Mouse (Mus musculus) lung, postnatal 25 days (tissue): ENCODE measurements around the gene Fosl1.

Experiments
- DNase-seq: peaks from one replicate; pipeline ENCODE4 v3.0.0; 2022; ENCODE audit warnings: low spot score

The Fosl1 gene

DNA sequence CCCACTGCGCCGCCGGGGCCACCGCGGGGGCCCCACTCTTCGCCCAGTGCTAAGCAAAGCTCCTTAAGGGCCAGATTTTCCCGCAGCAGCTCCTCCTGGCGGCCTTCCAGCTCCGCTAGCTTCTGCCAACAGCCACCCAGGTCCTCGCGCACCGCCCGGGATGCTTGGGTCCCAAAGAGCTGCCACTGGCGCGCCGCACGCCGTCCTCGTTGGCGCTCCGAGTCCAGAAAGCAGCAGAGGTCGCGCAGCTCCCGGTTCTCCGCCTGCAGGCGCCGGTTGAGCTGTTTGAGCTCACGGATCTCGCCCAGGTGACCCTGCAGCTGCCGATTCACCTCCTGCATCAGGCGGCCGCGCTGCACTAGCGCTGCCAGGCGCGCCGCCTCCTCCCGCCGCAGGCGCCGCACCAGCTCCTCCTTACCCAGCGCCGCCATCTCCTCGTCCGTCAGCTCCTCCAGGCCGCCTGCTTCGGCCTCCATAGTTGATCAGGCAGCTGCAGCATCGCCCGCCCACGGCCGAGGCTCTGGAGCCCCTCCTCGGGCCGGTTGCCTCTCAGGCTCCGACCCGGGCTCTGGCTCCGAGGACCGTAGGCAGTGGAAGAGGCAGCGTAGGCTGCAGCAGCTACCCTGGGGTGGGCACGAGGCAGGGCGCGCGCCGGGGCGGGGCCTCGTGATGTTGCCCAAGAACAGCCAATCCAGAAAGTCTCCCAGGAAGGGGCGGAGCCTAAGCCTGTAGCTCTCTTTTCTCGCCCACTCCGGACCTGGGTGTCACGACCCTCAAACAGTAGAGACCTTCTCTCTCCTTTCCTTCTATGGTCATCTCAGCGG lies 9.8 kb downstream of the Fosl1 start:
- peak; percentile 96 for DNase-seq

GRCm38 (mm10) chr19:5457746-5458442 lies 10.5 kb downstream of the Fosl1 start, which contains the start of gene Ccdc85b:
Ccdc85b (minus strand) TSS chr19:5457894.
- no peak for DNase-seq

DNA sequence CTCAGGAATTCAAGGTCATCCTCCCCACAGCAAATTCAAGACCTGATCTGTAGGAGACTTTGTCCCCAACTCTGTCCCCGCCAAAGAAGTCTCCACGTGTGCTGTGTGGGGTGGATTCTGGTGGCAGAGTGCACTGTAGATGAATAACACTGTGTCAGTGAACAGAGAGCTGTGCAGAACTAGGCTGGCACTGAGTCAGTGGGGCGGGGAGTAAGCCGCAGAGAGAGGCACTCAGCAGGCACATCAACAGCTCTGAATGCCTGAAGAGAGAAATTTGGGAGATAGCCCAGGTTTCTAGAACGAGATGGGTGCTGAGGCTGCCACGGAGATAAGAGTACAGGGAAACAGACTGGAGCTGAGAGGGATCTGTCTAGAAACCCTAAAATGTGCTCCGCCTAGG lies 11.7 kb downstream of the Fosl1 start:
- no peak for DNase-seq

GRCm38 (mm10) chr19:5459896-5460295 lies 12.5 kb downstream of the Fosl1 start:
- DNase-seq: no peak

GRCm38 (mm10) chr19:5460465-5460911 lies 13.1 kb downstream of the Fosl1 start, which contains the start of gene Fibp:
Fibp (plus strand) TSS chr19:5460615.
- peak; percentile 88 for DNase-seq

GRCm38 (mm10) chr19:5461411-5461810 lies 14.1 kb downstream of the Fosl1 start:
- no peak for DNase-seq

- DNase-seq: no peak
These were observed 15.9 kb downstream of the Fosl1 start for GRCm38 (mm10) chr19:5463212-5463611.

- peak; percentile 62 for DNase-seq
These were observed 16.6 kb downstream of the Fosl1 start for GRCm38 (mm10) chr19:5463791-5464562.

- DNase-seq: no peak
These were observed 17.7 kb downstream of the Fosl1 start for GRCm38 (mm10) chr19:5465037-5465436.

GRCm38 (mm10) chr19:5466916-5467500 lies 19.7 kb downstream of the Fosl1 start:
- no peak for DNase-seq

DNA sequence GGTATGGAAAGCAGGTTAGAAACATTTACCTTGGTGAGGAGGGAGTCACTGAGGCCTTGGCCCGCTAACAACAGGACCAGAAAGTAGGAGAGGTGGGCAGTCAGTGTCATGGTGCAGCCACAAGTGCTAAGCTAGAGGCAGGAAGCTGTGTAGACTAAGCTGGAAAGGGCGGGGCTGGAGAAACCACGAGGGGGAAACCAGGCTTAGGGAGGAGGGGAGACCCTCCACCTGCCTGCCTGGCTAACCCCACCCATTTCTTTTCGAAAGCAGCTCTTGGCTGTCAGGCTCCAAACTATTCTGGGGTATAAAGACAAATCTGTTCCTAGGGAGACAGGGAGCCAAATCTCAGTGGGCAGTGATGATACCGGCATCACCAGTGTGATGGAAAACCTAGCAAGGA lies 21.0 kb downstream of the Fosl1 start, which contains the start of gene Ctsw:
Ctsw (minus strand) TSS at position 134 of the 400 bp plus-strand sequence.
- DNase-seq: no peak

DNA sequence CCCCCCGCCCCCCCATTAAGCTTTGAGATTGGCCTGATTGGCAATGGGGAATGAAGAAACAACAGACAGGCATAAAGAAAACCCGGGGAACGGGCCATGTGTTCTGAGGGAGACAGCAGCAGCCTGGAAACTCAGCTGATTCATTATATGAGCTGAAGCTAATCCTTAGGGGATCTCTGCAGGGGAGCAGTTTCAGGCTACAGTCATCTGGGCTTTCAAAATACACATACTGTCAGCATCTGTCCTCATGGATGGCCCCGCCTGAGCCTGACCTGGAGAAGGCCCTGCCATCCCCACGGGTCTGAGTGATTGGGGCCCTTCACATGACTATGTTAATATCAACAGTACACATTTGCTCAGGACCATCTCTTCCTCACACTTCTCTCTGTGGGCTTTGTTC lies 24.5 kb downstream of the Fosl1 start:
- no peak for DNase-seq

- no peak for DNase-seq
These were observed 25.5 kb downstream of the Fosl1 start for GRCm38 (mm10) chr19:5472857-5473256.

GRCm38 (mm10) chr19:5473720-5474119 lies 26.4 kb downstream of the Fosl1 start, which contains the start of gene Efemp2:
Efemp2 (plus strand) TSS chr19:5473954.
- DNase-seq: peak; percentile 92

DNA sequence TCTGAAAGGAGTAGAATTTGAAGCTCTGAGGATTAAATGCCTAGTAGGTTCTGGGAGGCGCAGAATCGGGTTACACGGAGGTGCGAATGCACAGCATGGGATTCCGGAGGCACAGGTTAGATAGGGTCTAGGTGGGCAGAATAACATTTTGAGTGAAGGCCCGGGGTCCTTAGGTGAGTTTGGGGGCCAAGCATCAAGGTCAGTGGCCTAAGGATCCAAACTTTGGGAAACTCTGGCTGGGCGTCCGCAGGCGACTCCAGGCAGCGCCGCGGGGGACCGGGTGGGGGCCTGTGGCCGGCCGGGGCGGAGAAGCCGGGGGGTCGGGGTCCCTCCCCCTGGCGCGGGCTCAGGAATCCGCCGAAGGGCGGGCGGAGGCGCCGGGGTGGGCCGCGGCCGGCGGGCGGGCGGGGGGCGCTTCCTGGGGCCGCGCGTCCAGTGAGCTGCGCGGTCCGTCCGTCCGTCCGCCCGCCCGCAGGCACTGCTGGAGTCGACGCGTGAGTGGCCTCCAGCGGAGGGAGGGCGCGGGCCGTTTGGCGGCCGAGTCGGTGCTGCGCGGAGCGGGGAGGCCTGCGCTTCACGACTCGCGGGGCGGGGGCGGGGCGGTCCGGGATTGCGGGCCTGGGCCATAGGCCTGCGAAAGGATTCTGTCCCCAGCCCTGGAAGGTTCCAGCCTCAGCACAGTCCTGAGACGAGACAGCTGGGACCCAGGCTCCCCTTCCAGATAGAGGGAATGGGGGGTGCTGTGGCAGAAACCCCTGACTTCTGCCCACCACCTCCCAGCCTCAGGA lies 27.1 kb downstream of the Fosl1 start:
- no peak for DNase-seq

- DNase-seq: no peak
These were observed 27.8 kb downstream of the Fosl1 start for GRCm38 (mm10) chr19:5475069-5475714.

DNA sequence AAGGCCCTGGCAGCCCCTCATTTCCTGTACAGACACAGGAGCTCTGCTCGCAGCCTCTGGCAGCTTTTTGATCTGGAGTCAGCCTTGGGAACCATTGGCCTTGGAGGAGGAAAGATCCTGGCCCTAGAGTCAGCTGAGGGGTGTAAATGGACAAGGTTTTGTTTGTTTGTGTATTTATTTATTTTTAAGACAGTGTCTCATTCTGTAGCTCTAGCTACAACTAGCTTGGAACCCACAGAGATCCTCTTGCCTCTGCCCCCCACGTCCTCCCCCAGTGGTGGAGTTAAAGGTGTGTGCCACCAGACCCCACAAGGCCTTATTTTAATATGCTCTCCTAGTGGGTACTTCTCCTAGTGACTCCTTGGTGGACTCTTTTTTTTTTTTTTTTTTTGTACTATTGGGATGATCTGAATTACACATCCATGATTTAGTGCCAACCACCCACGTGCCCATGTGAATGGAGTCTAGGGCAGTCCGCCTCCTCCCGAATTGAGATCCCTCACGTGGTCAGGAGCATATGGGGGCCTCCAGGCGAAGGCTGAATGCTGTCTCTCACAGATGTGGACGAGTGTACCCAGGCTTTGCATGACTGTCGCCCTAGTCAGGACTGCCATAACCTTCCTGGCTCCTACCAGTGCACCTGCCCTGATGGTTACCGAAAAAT lies 29.8 kb downstream of the Fosl1 start:
- DNase-seq: no peak

DNA sequence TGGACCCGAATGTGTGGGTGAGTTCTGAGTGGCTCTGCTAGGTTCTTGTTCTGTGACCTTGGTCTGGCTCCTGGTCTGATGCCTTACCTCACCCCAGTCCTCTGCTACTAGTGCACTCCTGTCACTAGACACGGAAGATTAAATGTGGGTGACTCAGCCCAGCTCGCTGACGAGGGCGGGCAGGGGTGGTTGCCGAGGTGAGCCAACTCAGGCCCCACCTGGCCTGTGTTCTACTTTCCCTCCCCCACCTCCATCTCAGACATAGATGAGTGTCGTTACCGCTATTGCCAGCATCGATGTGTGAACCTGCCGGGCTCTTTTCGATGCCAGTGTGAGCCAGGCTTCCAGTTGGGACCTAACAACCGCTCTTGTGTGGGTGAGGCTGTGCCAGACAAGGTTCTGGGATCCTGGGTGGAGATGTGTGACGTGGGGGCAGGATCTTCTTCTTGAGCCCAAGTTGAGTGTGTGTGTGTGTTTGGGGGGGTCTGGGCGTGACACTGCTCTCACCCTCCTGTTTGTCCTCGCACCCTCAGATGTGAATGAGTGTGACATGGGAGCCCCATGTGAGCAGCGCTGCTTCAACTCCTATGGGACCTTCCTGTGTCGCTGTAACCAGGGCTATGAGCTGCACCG lies 30.4 kb downstream of the Fosl1 start:
- no peak for DNase-seq

GRCm38 (mm10) chr19:5480016-5480415 lies 32.7 kb downstream of the Fosl1 start:
- no peak for DNase-seq
